Comparison of ENCODE assay signal across 7 mouse cellular contexts in genomic region chr13:74808152-74808929, GRCm38 (mm10). TPM values are rescaled to one million over a fixed set of nuclear protein-coding genes. Genes with fewer than 3 reads are reported as not detected.
A peak's percentile ranks its signal among the peaks of the same experiment; 100 is the strongest.
DNase-seq lines count a peak whose midpoint lies in the region; ATAC-seq lines count a peak whose summit lies in the region.

Gene Cast (minus strand): TSS chr13:74808810.

- H3K4me2 ChIP-seq in forebrain, embryonic 13.5 days, result peak within 1 kb of the TSS; percentile 97
- H3K4me2 ChIP-seq in limb, embryonic 12.5 days, result peak within 1 kb of the TSS; percentile 90
- H3K4me2 ChIP-seq in midbrain, embryonic 13.5 days (replicated peaks), result peak within 1 kb of the TSS; percentile 96

- H3K27ac ChIP-seq in forebrain, embryonic 13.5 days, result no peak within 1 kb of the TSS
- H3K27ac ChIP-seq in limb, embryonic 12.5 days, result peak within 1 kb of the TSS; percentile 64; the same call in 1 of the 2 replicates
- H3K27ac ChIP-seq in midbrain, embryonic 13.5 days, result no peak within 1 kb of the TSS

- H3K4me3 ChIP-seq in forebrain, embryonic 13.5 days, result peak within 1 kb of the TSS; percentile 60
- H3K4me3 ChIP-seq in limb, embryonic 12.5 days (replicated peaks), result peak within 1 kb of the TSS; percentile 69
- H3K4me3 ChIP-seq in midbrain, embryonic 13.5 days (replicated peaks), result peak within 1 kb of the TSS; percentile 64

- H3K4me1 ChIP-seq in forebrain, embryonic 13.5 days, result peaks cover 8% of the 10 kb centered on the region
- no peaks in the 10 kb centered on the region; the same call in 1 of the 2 replicates for H3K4me1 ChIP-seq in limb, embryonic 12.5 days (replicated peaks)
- peaks cover 14% of the 10 kb centered on the region for H3K4me1 ChIP-seq in midbrain, embryonic 13.5 days (replicated peaks)

- peak within 1 kb of the TSS; percentile 67 for H3K9ac ChIP-seq in forebrain, embryonic 13.5 days
- H3K9ac ChIP-seq in limb, embryonic 12.5 days (replicated peaks), result peak within 1 kb of the TSS; percentile 75
- peak within 1 kb of the TSS; percentile 69 for H3K9ac ChIP-seq in midbrain, embryonic 13.5 days (replicated peaks)

- ATAC-seq in forebrain, embryonic 13.5 days, result peak; percentile 89
- ATAC-seq in limb, embryonic 12.5 days (ENCODE audit: insufficient number of reproducible peaks, insufficient read depth, low FRiP score, low TSS enrichment, low read depth), result peak; percentile 96
- peak; percentile 92 for ATAC-seq in midbrain, embryonic 13.5 days

- no peaks in the 10 kb centered on the region for H3K9me3 ChIP-seq in forebrain, embryonic 13.5 days (replicated peaks)
- H3K9me3 ChIP-seq in limb, embryonic 12.5 days, result no peaks in the 10 kb centered on the region
- H3K9me3 ChIP-seq in midbrain, embryonic 13.5 days, result no peaks in the 10 kb centered on the region

- no peaks in the 10 kb centered on the region for H3K36me3 ChIP-seq in forebrain, embryonic 13.5 days (ENCODE audit: poor library complexity, severe bottlenecking)
- H3K36me3 ChIP-seq in limb, embryonic 12.5 days, result no peaks in the 10 kb centered on the region
- no peaks in the 10 kb centered on the region for H3K36me3 ChIP-seq in midbrain, embryonic 13.5 days

- 2% methylated on average over 26 of the region's 36 CpGs for WGBS in forebrain, embryonic 13.5 days
- 2% methylated on average over 36 of the region's 36 CpGs for WGBS in limb, embryonic 12.5 days
- 1% methylated on average over 36 of the region's 36 CpGs for WGBS in midbrain, embryonic 13.5 days

- H3K27me3 ChIP-seq in forebrain, embryonic 13.5 days, result peaks cover 10% of the 10 kb centered on the region; the same call in 1 of the 2 replicates
- peaks cover 3% of the 10 kb centered on the region for H3K27me3 ChIP-seq in limb, embryonic 12.5 days
- peaks cover 16% of the 10 kb centered on the region; the same call in 1 of the 2 replicates for H3K27me3 ChIP-seq in midbrain, embryonic 13.5 days

- peak; percentile 81 for DNase-seq in Muller cell, postnatal 12 days (ENCODE audit: inconsistent ontology term)
- peak; percentile 27 for DNase-seq in c-Kit-negative CD71-positive TER-119-positive erythroid progenitor cells, embryonic 14.5 days (ENCODE audit: low read depth, low spot score)
- peak; percentile 71 for DNase-seq in heart, postnatal 4 days
- DNase-seq in spleen, postnatal 10 days (ENCODE audit: low spot score in 2 of 2), result peak; percentile 71 to 75

RNA-seq across cellular contexts. Expression of gene Cast, which starts in this region (rescaled TPM):
- polyA plus RNA-seq in forebrain, embryonic 13.5 days (2015; fragmentation: Nextera tagmentation; extraction: Ambion mirVana), result 5.3 and 6.3 TPM in 2 replicates
- 10 to 100 TPM; 87.3 to 90.5 TPM for total RNA-seq in heart, postnatal 4 days (2021)
- 24.7 and 31.2 TPM in 2 replicates for polyA plus RNA-seq in limb, embryonic 12.5 days (2016; fragmentation: Nextera tagmentation; extraction: Ambion mirVana)
- 6.8 and 7.3 TPM in 2 replicates for polyA plus RNA-seq in midbrain, embryonic 13.5 days (2015; fragmentation: Nextera tagmentation; extraction: Ambion mirVana)

Comparison
In these comparisons a context has a peak if more than half of its experiments do, and no peak if none do; other contexts are left out.
1. DNase-seq: peak in every context shown above with its lines; median percentile 81 in Muller cell, postnatal 12 days; 73 in spleen, postnatal 10 days; 71 in heart, postnatal 4 days; 27 in c-Kit-negative CD71-positive TER-119-positive erythroid progenitor cells, embryonic 14.5 days.